Comparison of ENCODE assay signal across 8 mouse cellular contexts in genomic region chr1:23382461-23382805, GRCm38 (mm10). TPM values are rescaled to one million over a fixed set of nuclear protein-coding genes. Genes with fewer than 3 reads are reported as not detected.
DNase-seq lines count a peak whose midpoint lies in the region; ATAC-seq and TF ChIP-seq lines count a peak whose summit lies in the region.

No protein-coding gene starts in this region.

- WGBS in heart, embryonic 14.5 days, result under 1% methylated on average over 21 of the region's 21 CpGs
- WGBS in hindbrain, postnatal 0 days, result 1% methylated on average over 21 of the region's 21 CpGs
- WGBS in neural tube, embryonic 12.5 days, result 0% methylated on average over 19 of the region's 21 CpGs

- no peaks in the 10 kb centered on the region for H3K27me3 ChIP-seq in heart, embryonic 14.5 days (ENCODE audit: control insufficient read depth, insufficient read depth, low read length)
- H3K27me3 ChIP-seq in hindbrain, postnatal 0 days (ENCODE audit: insufficient read depth, low read length), result no peaks in the 10 kb centered on the region
- H3K27me3 ChIP-seq in neural tube, embryonic 12.5 days (replicated peaks), result no peaks in the 10 kb centered on the region

- H3K9me3 ChIP-seq in heart, embryonic 14.5 days (ENCODE audit: control insufficient read depth, low read length), result no peaks in the 10 kb centered on the region
- H3K9me3 ChIP-seq in hindbrain, postnatal 0 days (ENCODE audit: low read length), result no peaks in the 10 kb centered on the region
- no peaks in the 10 kb centered on the region for H3K9me3 ChIP-seq in neural tube, embryonic 12.5 days

- peaks cover 10 to 17% of the 10 kb centered on the region in 2 experiments for H3K4me1 ChIP-seq in heart, embryonic 14.5 days (ENCODE audit: control insufficient read depth in 2 of 2, insufficient read depth in 2 of 2, low read length in 2 of 2)
- peaks cover 13% of the 10 kb centered on the region for H3K4me1 ChIP-seq in hindbrain, postnatal 0 days (ENCODE audit: insufficient read depth, low read length)
- peaks cover 18% of the 10 kb centered on the region for H3K4me1 ChIP-seq in neural tube, embryonic 12.5 days

- peak overlapping the region; percentile 97 for H3K4me2 ChIP-seq in heart, embryonic 14.5 days (ENCODE audit: low read length)
- peak overlapping the region; percentile 99 for H3K4me2 ChIP-seq in hindbrain, postnatal 0 days (ENCODE audit: low read depth, low read length)
- peak overlapping the region; percentile 97 for H3K4me2 ChIP-seq in neural tube, embryonic 12.5 days (replicated peaks)

- TF ChIP-seq CTCF in hindbrain, postnatal 0 days (IDR thresholded peaks at IDR 0.05; ENCODE audit: low read depth), result no peak

- H3K36me3 ChIP-seq in heart, embryonic 14.5 days (ENCODE audit: control insufficient read depth, insufficient read depth, low read length), result no peaks in the 10 kb centered on the region
- H3K36me3 ChIP-seq in hindbrain, postnatal 0 days (ENCODE audit: insufficient read depth, low read length), result no peaks in the 10 kb centered on the region
- H3K36me3 ChIP-seq in neural tube, embryonic 12.5 days, result no peaks in the 10 kb centered on the region

- no peak for DNase-seq in heart, postnatal 10 days
- peak; percentile 31 for DNase-seq in thymus, postnatal 14 days
- no peak for DNase-seq in thymus, postnatal 4 days
- DNase-seq in hindbrain, postnatal 0 days (ENCODE audit: low spot score), result no peak
- DNase-seq in gastrocnemius, postnatal 14 days, result no peak
- DNase-seq in retina, postnatal 1 day, result no peak

- peak overlapping the region; percentile 71 to 84 for H3K4me3 ChIP-seq in heart, embryonic 14.5 days (ENCODE audit: control insufficient read depth in 1 of 2, insufficient read depth in 1 of 2, low read depth in 1 of 2, low read length in 2 of 2)
- peak overlapping the region; percentile 84 for H3K4me3 ChIP-seq in hindbrain, postnatal 0 days (ENCODE audit: low read length)
- H3K4me3 ChIP-seq in neural tube, embryonic 12.5 days, result peak overlapping the region; percentile 82

- H3K27ac ChIP-seq in heart, embryonic 14.5 days (replicated peaks in 1 of 2; ENCODE audit: control insufficient read depth in 1 of 2, insufficient read depth in 1 of 2, low read depth in 2 of 2, low read length in 2 of 2), result peak overlapping the region; percentile 82 to 84
- peak overlapping the region; percentile 86 for H3K27ac ChIP-seq in hindbrain, postnatal 0 days
- H3K27ac ChIP-seq in neural tube, embryonic 12.5 days, result peak overlapping the region; percentile 66

- peak overlapping the region; percentile 91 for H3K9ac ChIP-seq in heart, embryonic 14.5 days (ENCODE audit: low read length)
- peak overlapping the region; percentile 86 for H3K9ac ChIP-seq in hindbrain, postnatal 0 days (replicated peaks; ENCODE audit: low read length)
- H3K9ac ChIP-seq in neural tube, embryonic 12.5 days, result peak overlapping the region; percentile 87

- intact Hi-C loops in heart, postnatal 10 days (cut with DNase I), result loop anchor here (2.0 to 10.0 kb wide), 2 partner anchors 112 to 198 kb away; no protein-coding TSS in a partner anchor
- intact Hi-C loops in gastrocnemius, postnatal 14 days (cut with DNase I; ENCODE audit: low total_unique reads), result no loop called here

- ATAC-seq in heart, embryonic 14.5 days (ENCODE audit: insufficient number of reproducible peaks, insufficient read depth, low FRiP score, low read depth), result no peak
- ATAC-seq in hindbrain, postnatal 0 days, result no peak; the same call in 1 of the 2 replicates
- ATAC-seq in neural tube, embryonic 12.5 days (ENCODE audit: low FRiP score, low read depth), result peak; percentile 41

RNA-seq across cellular contexts. Expression of gene Ogfrl1, which starts 15.1 kb away (rescaled TPM):
- 9.7 and 11.5 TPM in 2 replicates for polyA plus RNA-seq in heart, embryonic 14.5 days (2014; fragmentation: Nextera tagmentation; extraction: Ambion mirVana)
- 10 to 100 TPM; 13.5 to 13.8 TPM for total RNA-seq in heart, postnatal 10 days (2021)
- total RNA-seq in hindbrain, postnatal 0 days (2014; rRNA removed), result 17.7 and 20.1 TPM in 2 replicates
- 15.7 and 18.0 TPM in 2 replicates for polyA plus RNA-seq in hindbrain, postnatal 0 days (2015; fragmentation: Nextera tagmentation; extraction: Ambion mirVana)
- polyA plus RNA-seq in neural tube, embryonic 12.5 days (2016; fragmentation: Nextera tagmentation; extraction: Ambion mirVana), result 19.1 and 23.0 TPM in 2 replicates
- total RNA-seq in gastrocnemius, postnatal 14 days (2021), result 1 to 10 TPM; 4.8 to 5.7 TPM
